Mouse (Mus musculus) left cerebral cortex, postnatal 4 days (tissue): Measurements from ENCODE around the gene Mdm4. TPM values are rescaled to one million over a fixed set of nuclear protein-coding genes. Genes with fewer than 3 reads are reported as not detected.
"Not testable (repeated sequence)": the region's sequence is repeated elsewhere in the genome, so short reads cannot be mapped to it uniquely, and the experiment has no call there.

Experiments
- DNase-seq: peaks from one replicate; pipeline ENCODE4 v3.0.0-alpha.2; 2022
- intact Hi-C: fragments of 180-260 bp; cut with DNase I; formaldehyde crosslinking; loops from one replicate; pipeline ENCODE4 v1.15.1; 2025
- total RNA-seq, 2 experiments: library from RNA; stranded (reverse); gene quantifications; 2 replicates each; pipeline ENCODE4 v1.2.3; 2021

Mdm4 gene
- total RNA-seq, 2 experiments from 2014 or later: 103 to 109 TPM

GRCm38 (mm10) chr1:133023723-133024122 lies 6.6 kb downstream of the Mdm4 start:
- intact Hi-C loops, DNase-seq: not testable (repeated sequence)

- DNase-seq, intact Hi-C loops: not testable (repeated sequence)
Measured at GRCm38 (mm10) chr1:133021971-133022370, 8.4 kb downstream of the Mdm4 start.

- no peak for DNase-seq
- intact Hi-C loops: no loop called here
Measured at GRCm38 (mm10) chr1:133021391-133021790, 9.0 kb downstream of the Mdm4 start.

GRCm38 (mm10) chr1:133020137-133020894 lies 10.0 kb downstream of the Mdm4 start:
- DNase-seq: no peak
- intact Hi-C loops: no loop called here

GRCm38 (mm10) chr1:133019312-133019711 lies 11.0 kb downstream of the Mdm4 start:
- intact Hi-C loops: no loop called here

GRCm38 (mm10) chr1:133018580-133018979 lies 11.8 kb downstream of the Mdm4 start:
- no peak for DNase-seq
- intact Hi-C loops: no loop called here

More at GRCm38 (mm10) chr1:133019312-133019711, 11.0 kb downstream of the Mdm4 start:
- DNase-seq: no peak

- DNase-seq: no peak
- intact Hi-C loops: no loop called here
Measured at GRCm38 (mm10) chr1:133016775-133017428, 13.5 kb downstream of the Mdm4 start.

GRCm38 (mm10) chr1:133014196-133014595 lies 16.2 kb downstream of the Mdm4 start:
- intact Hi-C loops: no loop called here
- no peak for DNase-seq

GRCm38 (mm10) chr1:133013331-133013730 lies 17.0 kb downstream of the Mdm4 start:
- DNase-seq: no peak
- intact Hi-C loops: no loop called here

GRCm38 (mm10) chr1:133011955-133012841 lies 18.2 kb downstream of the Mdm4 start:
- intact Hi-C loops: no loop called here
- DNase-seq: no peak

GRCm38 (mm10) chr1:133006571-133006970 lies 23.8 kb downstream of the Mdm4 start:
- intact Hi-C loops: no loop called here
- DNase-seq: no peak

- intact Hi-C loops: no loop called here
- DNase-seq: no peak
Measured at GRCm38 (mm10) chr1:133000347-133000746, 30.0 kb downstream of the Mdm4 start.

GRCm38 (mm10) chr1:132991580-132991979 lies 38.8 kb downstream of the Mdm4 start:
- intact Hi-C loops: no loop called here
- no peak for DNase-seq

- no peak for DNase-seq
- intact Hi-C loops: no loop called here
Measured at GRCm38 (mm10) chr1:132990733-132991132, 39.6 kb downstream of the Mdm4 start.

- intact Hi-C loops, DNase-seq: not testable (repeated sequence)
Measured at GRCm38 (mm10) chr1:132988556-132989459, 41.6 kb downstream of the Mdm4 start.

GRCm38 (mm10) chr1:132982728-132983127 lies 47.6 kb downstream of the Mdm4 start:
- intact Hi-C loops: loop anchor here (2.0 kb wide), 1 partner anchor 224 kb away; no protein-coding TSS in a partner anchor
- DNase-seq: peak; percentile 79

- intact Hi-C loops: no loop called here
- no peak for DNase-seq
Measured at GRCm38 (mm10) chr1:132981232-132981631, 49.1 kb downstream of the Mdm4 start.

GRCm38 (mm10) chr1:132977402-132977801 lies 53.0 kb downstream of the Mdm4 start:
- DNase-seq: peak; percentile 18
- intact Hi-C loops: loop anchor here (5.0 kb wide), 1 partner anchor 95 kb away; the partner anchor contains the start of gene Lrrn2

GRCm38 (mm10) chr1:132968659-132969058 lies 61.7 kb downstream of the Mdm4 start:
- peak; percentile 64 for DNase-seq
- intact Hi-C loops: no loop called here

- no peak for DNase-seq
- intact Hi-C loops: no loop called here
Measured at GRCm38 (mm10) chr1:132964691-132965090, 65.7 kb downstream of the Mdm4 start.
